Mouse (Mus musculus) cerebellum, adult 11 months (tissue): ENCODE data around the gene Olfr748.
"Not testable (repeated sequence)": the region's sequence is repeated elsewhere in the genome, so short reads cannot be mapped to it uniquely, and the experiment has no call there.

Experiments used
- DNase-seq: peaks from one replicate; pipeline ENCODE4 v3.0.0; 2022

The Olfr748 gene

DNA sequence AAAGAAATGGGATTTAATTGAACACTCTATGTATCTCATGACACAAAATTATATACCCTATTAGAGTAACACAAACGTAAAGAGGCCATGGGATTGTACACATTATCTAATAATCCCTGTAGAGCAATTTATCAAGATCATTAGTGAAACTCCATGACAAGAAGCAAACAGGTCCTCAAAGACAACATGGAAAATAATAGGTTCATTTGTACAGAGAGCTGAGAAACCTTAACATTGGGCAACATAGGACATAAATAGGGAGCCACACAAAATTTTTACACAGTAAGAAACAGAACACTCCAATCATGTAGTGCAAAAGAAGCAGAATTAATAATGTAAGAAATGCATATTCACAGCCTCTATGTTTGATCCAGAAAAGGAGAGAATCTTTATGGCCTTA is at the start of gene Olfr748:
TSS of gene Olfr748 (plus strand) at position 301 of the 400 bp plus-strand sequence.
- no peak for DNase-seq

GRCm38 (mm10) chr14:50693106-50693505 is 14.1 kb upstream of the Olfr748 start, which contains the start of gene Olfr747:
Gene Olfr747, minus strand, starts transcription at chr14:50693206.
- no peak for DNase-seq

- not testable (repeated sequence) for DNase-seq
Measured at GRCm38 (mm10) chr14:50719875-50720274, 12.7 kb downstream of the Olfr748 start.

GRCm38 (mm10) chr14:50722371-50722770 is 15.2 kb downstream of the Olfr748 start:
- not testable (repeated sequence) for DNase-seq

DNA sequence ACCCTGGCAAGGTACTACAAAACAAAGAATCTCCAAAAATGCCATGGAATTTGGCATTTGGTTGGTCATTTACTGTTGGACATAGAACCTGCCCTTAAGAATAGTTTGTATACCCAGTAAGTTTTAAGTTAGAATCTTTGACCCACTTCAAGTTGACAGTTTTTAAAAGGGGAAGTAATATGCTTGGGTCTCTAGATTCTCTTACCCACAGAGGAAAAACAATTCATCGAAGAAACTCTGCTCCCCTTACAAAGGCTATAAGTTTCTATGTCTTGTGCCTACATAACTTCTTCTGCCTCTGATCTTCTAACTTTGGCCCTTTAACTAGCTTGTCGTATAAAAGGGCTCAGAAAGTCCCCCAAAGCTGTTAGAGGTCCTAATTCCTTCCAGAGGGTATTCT is 33.2 kb downstream of the Olfr748 start:
- no peak for DNase-seq

DNA sequence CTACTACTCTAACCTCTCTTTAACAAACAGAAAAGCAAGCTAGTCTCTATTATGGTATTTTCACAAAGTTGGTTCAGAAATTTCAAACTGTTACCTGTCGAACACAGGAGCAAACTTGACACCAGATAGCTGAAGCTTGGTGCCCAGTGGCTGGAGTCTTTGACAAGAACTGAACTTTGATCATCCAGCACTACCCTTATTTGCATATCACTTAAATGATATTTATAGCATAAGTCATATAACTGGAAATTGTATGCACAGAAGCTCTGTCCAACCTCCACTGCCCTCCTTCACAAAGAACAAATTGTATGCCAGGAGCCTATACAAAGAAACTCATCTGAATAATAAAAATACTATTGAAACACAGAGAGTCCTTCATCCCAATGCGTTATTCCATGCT is 34.4 kb downstream of the Olfr748 start:
- no peak for DNase-seq

DNA sequence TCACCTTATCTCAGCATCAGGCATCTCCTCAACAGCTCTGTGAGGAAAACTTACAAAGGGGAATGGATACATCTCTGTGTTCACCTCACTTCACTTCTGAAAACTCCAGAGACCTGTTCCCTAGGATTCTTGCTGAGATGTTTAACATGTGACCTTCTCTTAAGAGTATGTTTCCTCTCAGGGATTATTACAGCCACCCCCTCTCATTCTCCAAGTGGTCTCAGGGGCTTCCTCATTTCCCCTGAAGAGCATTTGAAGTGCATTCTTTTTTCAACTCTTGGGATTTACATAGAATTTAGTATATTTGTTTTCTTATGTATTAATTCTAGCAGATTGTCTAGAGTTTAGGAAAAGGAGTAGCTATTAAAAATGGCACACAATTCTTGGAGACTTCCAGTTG is 37.8 kb downstream of the Olfr748 start, which contains the start of gene Olfr749:
TSS of gene Olfr749 (minus strand) at position 101 of the 400 bp plus-strand sequence.
- DNase-seq = no peak

- no peak for DNase-seq
Measured at GRCm38 (mm10) chr14:50758416-50759085, 51.4 kb downstream of the Olfr748 start.
